Mouse (Mus musculus): ENCODE data around the gene Rgmb.
A peak's percentile ranks its signal among the peaks of the same experiment; 100 is the strongest.

DNA sequence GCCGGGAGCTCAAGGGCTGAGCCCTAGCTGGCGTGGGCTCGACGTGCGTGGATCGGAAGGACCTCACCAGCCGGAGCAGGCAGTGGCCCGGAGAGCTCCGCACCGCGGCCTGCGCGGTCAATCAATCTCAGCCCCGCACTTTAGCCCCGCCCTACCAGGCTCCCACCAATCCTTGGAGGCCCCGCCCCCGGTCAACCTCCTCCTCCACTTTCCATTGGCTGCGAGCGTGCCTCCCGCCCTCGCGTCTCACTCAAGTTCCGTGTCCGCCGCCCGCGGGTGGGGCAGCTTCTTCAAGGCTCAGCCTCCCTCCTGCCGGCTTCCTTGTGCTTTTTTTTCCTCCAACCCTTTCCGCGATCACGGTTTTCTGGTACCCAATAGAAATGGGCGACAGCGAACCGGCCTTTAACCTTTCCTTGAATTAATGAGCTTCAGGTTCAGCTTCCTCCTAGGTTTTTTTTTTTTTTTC, 4.4 kb downstream of the Rgmb start:
- TF ChIP-seq POLR2A (IDR thresholded peaks at IDR 0.05; ENCODE audit: insufficient read length, low read depth): peak; percentile 96
- TF ChIP-seq TCF12 (IDR thresholded peaks at IDR 0.05; ENCODE audit: insufficient read depth, poor library complexity, severe bottlenecking): no peak
- TF ChIP-seq USF1 (IDR thresholded peaks at IDR 0.05; ENCODE audit: low read depth): no peak
